Mouse (Mus musculus) midbrain, postnatal 0 days (tissue): ENCODE measurements at regions not wholly inside any gene's neighbourhood (a gene's known extent, or its start where the extent isn't known, plus 50 kb on each side); places are given as distances from the start of the nearest gene placed in this dataset.
A peak's percentile ranks its signal among the peaks of the same experiment; 100 is the strongest.

Experiments
- ATAC-seq: fragments of 200-750 bp; cut with Nextera tagmentation; 2 replicates; pipeline ENCODE4 v1.8.0; 2017; ENCODE audit warnings: moderate number of reproducible peaks, mild to moderate bottlenecking, moderate TSS enrichment, moderate library complexity; ENCODE audit not compliant: low FRiP score
- DNase-seq: peaks from one replicate; pipeline ENCODE4 v3.0.0-alpha.2; 2015; ENCODE audit warnings: low spot score
- H3K27ac ChIP-seq: fragments of 300-500 bp; sonication (generic); 2 replicates; pipeline ENCODE4 v1.5.1; 2014; ENCODE audit warnings: low read depth, mild to moderate bottlenecking, low read length, mixed read lengths
- H3K27me3 ChIP-seq: fragments of 300-500 bp; sonication (generic); 2 replicates; pipeline ENCODE4 v1.6.1; 2014; ENCODE audit warnings: low read length, control low read depth, mixed read lengths; ENCODE audit not compliant: insufficient read depth
- H3K36me3 ChIP-seq: fragments of 300-500 bp; sonication (generic); 2 replicates; pipeline ENCODE4 v1.6.1; 2014; ENCODE audit warnings: low read length, control low read depth, mixed read lengths; ENCODE audit not compliant: insufficient read depth
- H3K4me1 ChIP-seq: fragments of 300-500 bp; sonication (generic); 2 replicates; pipeline ENCODE4 v1.6.1; 2014; ENCODE audit warnings: mild to moderate bottlenecking, control low read depth, antibody characterized with exemption, low read length, mixed read lengths; ENCODE audit not compliant: insufficient read depth
- H3K4me2 ChIP-seq: fragments of 300-500 bp; sonication (generic); 2 replicates; pipeline ENCODE4 v1.6.1; 2014; ENCODE audit warnings: low read depth, mild to moderate bottlenecking, low read length, mixed read lengths; ENCODE audit not compliant: poor library complexity, severe bottlenecking
- H3K4me3 ChIP-seq: fragments of 300-500 bp; sonication (generic); 2 replicates; pipeline ENCODE4 v1.5.1; 2014; ENCODE audit warnings: low read depth, mild to moderate bottlenecking, low read length, moderate library complexity
- H3K9ac ChIP-seq: fragments of 300-500 bp; sonication (generic); replicated peaks from 2 replicates; pipeline ENCODE4 v1.6.1; 2014; ENCODE audit warnings: mild to moderate bottlenecking, low read length, moderate library complexity, mixed read lengths; ENCODE audit not compliant: poor library complexity, severe bottlenecking
- H3K9me3 ChIP-seq: fragments of 300-500 bp; sonication (generic); 2 replicates; pipeline ENCODE4 v1.6.1; 2016; ENCODE audit warnings: low read length, control low read depth
- CTCF ChIP-seq: IDR thresholded peaks from 2 replicates; pipeline ENCODE4 v1.5.1; 2016; ENCODE audit warnings: antibody characterized with exemption, mild to moderate bottlenecking
- WGBS: fragments of 180-500 bp; shearing (Covaris S2); extraction: QIAGEN DNeasy Blood & Tissue Kit; methylation state at CpG from one replicate; pipeline ENCODE4 v1.1.7; 2014; 5-methylcytosine and 5-hydroxymethylcytosine counted together

GRCm38 (mm10) chr8:89646946-89647345 is 603.0 kb upstream of the Sall1 start:
- WGBS = 94% methylated on average over 5 of the region's 5 CpGs

GRCm38 (mm10) chr8:89641339-89641738 is 597.4 kb upstream of the Sall1 start:
- TF ChIP-seq CTCF = no peak
- no peaks in the 10 kb centered on the region for H3K36me3 ChIP-seq
- no peak for ATAC-seq

More at GRCm38 (mm10) chr8:89646946-89647345, 603.0 kb upstream of the Sall1 start:
- DNase-seq (no peak), ATAC-seq (no peak)
- Histone ChIP-seq H3K27ac (no peak overlapping the region), H3K4me3 (no peak overlapping the region), H3K9me3 (no peaks in the 10 kb centered on the region), H3K9ac (no peak overlapping the region), H3K27me3 (no peaks in the 10 kb centered on the region), H3K4me1 (no peaks in the 10 kb centered on the region), H3K36me3 (no peaks in the 10 kb centered on the region), H3K4me2 (no peak overlapping the region)
- TF ChIP-seq CTCF = no peak

GRCm38 (mm10) chr8:89634864-89635263 is 590.9 kb upstream of the Sall1 start:
- Histone ChIP-seq H3K9me3 (no peaks in the 10 kb centered on the region), H3K36me3 (no peaks in the 10 kb centered on the region), H3K27ac (no peak overlapping the region), H3K9ac (no peak overlapping the region), H3K4me3 (no peak overlapping the region), H3K4me2 (no peak overlapping the region), H3K4me1 (no peaks in the 10 kb centered on the region), H3K27me3 (no peaks in the 10 kb centered on the region)
- no peak for ATAC-seq
- TF ChIP-seq CTCF = no peak
- 97% methylated on average over 2 of the region's 2 CpGs for WGBS
- no peak for DNase-seq

More at GRCm38 (mm10) chr8:89641339-89641738, 597.4 kb upstream of the Sall1 start:
- no peak overlapping the region for H3K9ac ChIP-seq
- H3K27ac ChIP-seq = no peak overlapping the region
- H3K9me3 ChIP-seq = no peaks in the 10 kb centered on the region
- H3K4me2 ChIP-seq = no peak overlapping the region
- 90% methylated on average over 5 of the region's 5 CpGs for WGBS
- H3K4me1 ChIP-seq = no peaks in the 10 kb centered on the region
- H3K27me3 ChIP-seq = no peaks in the 10 kb centered on the region
- no peak for DNase-seq
- H3K4me3 ChIP-seq = no peak overlapping the region

- H3K36me3 ChIP-seq = no peaks in the 10 kb centered on the region
- H3K4me2 ChIP-seq = no peak overlapping the region
- TF ChIP-seq CTCF = no peak
- no peaks in the 10 kb centered on the region for H3K4me1 ChIP-seq
- H3K4me3 ChIP-seq = no peak overlapping the region
- 64% methylated on average over 5 of the region's 5 CpGs for WGBS
- peak; percentile 3 for DNase-seq
- H3K9ac ChIP-seq = no peak overlapping the region
- no peaks in the 10 kb centered on the region for H3K27me3 ChIP-seq
- no peaks in the 10 kb centered on the region for H3K9me3 ChIP-seq
- no peak for ATAC-seq
- H3K27ac ChIP-seq = no peak overlapping the region
Observed at GRCm38 (mm10) chr8:89632304-89632703, 588.3 kb upstream of the Sall1 start.

- Histone ChIP-seq H3K9me3 (no peaks in the 10 kb centered on the region), H3K4me3 (no peak overlapping the region), H3K27ac (no peak overlapping the region), H3K36me3 (no peaks in the 10 kb centered on the region), H3K27me3 (no peaks in the 10 kb centered on the region), H3K4me1 (no peaks in the 10 kb centered on the region), H3K9ac (no peak overlapping the region), H3K4me2 (no peak overlapping the region)
- WGBS = 89% methylated on average over 3 of the region's 3 CpGs
- TF ChIP-seq CTCF = no peak
- ATAC-seq (no peak), DNase-seq (no peak)
Observed at GRCm38 (mm10) chr8:89630540-89630939, 586.6 kb upstream of the Sall1 start.

- no peak overlapping the region for H3K4me3 ChIP-seq
- no peaks in the 10 kb centered on the region for H3K9me3 ChIP-seq
- no peak overlapping the region for H3K4me2 ChIP-seq
- no peaks in the 10 kb centered on the region for H3K36me3 ChIP-seq
- no peaks in the 10 kb centered on the region for H3K4me1 ChIP-seq
- TF ChIP-seq CTCF = no peak
- WGBS = 79% methylated on average over 7 of the region's 7 CpGs
- ATAC-seq (no peak), DNase-seq (no peak)
- H3K9ac ChIP-seq = no peak overlapping the region
- H3K27ac ChIP-seq = no peak overlapping the region
- no peaks in the 10 kb centered on the region for H3K27me3 ChIP-seq
Observed at GRCm38 (mm10) chr8:89618089-89618488, 574.1 kb upstream of the Sall1 start.
